In the genomic region with DNA sequence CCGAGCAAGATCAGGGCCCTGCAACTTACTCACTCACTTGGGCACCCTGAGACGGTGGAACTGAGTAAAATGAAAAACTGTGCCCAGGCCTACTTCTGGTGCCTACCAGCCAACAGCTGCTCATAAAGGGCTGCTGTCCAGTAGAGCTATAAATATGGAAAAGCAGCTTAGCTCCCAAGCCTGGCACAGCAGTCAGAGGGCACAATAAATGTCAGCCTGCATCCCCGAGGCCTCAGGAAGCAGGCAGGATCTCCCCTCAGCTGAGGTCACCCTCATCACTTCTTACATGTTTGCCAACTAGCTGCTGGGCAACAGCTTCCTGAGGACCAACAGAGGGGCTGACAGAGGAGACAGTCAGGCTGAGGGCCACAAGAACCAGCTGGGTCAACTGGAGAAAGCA, we compare ENCODE assay signal across 18 mouse cellular contexts.
"Had no signal": no experiment of that assay in that cellular context is flagged by ENCODE, and none has a peak within 500 bp of the region (broad histone marks: within the 10 kb centered on the region; RNA-seq: fewer than 3 reads in every experiment).

No protein-coding gene starts in this region.

- H3K27ac ChIP-seq: left cerebral cortex, adult 2 months; liver, embryonic 13.5 days; midbrain, embryonic 13.5 days; neural tube, embryonic 13.5 days; stomach, postnatal 0 days had no signal

- DNase-seq: kidney, adult 9 months; kidney, postnatal 14 days; kidney, postnatal 4 days; layer of hippocampus, postnatal 36 days; liver, embryonic 13.5 days; lung, adult 2 months; lung, postnatal 14 days; lung, postnatal 4 days; right cerebral cortex, adult 18-20 months; right cerebral cortex, postnatal 25 days; thymus, adult 2 months; thymus, postnatal 14 days had no signal

- H3K4me3 ChIP-seq: left cerebral cortex, adult 2 months; liver, embryonic 13.5 days; midbrain, embryonic 13.5 days; myocyte; neural tube, embryonic 13.5 days had no signal

- ATAC-seq: midbrain, embryonic 13.5 days; midbrain, embryonic 16.5 days had no signal

- H3K36me3 ChIP-seq: liver, embryonic 13.5 days had no signal

- H3K27me3 ChIP-seq: liver, embryonic 13.5 days; midbrain, embryonic 13.5 days; neural tube, embryonic 13.5 days had no signal

- H3K9me3 ChIP-seq: liver, embryonic 13.5 days; midbrain, embryonic 13.5 days; neural tube, embryonic 13.5 days had no signal

- H3K4me2 ChIP-seq: liver, embryonic 13.5 days; midbrain, embryonic 13.5 days; neural tube, embryonic 13.5 days had no signal

- H3K9ac ChIP-seq: liver, embryonic 13.5 days; midbrain, embryonic 13.5 days; neural tube, embryonic 13.5 days had no signal
